Mouse (Mus musculus) liver, embryonic 16.5 days (tissue): ENCODE results near the gene Rcan1. TPM values are rescaled to one million over a fixed set of nuclear protein-coding genes. Genes with fewer than 3 reads are reported as not detected.

Source experiments
- ATAC-seq: fragments of 200-750 bp; cut with Nextera tagmentation; 2 replicates; pipeline ENCODE4 v1.8.0; 2017; ENCODE audit warnings: low read depth, mild to moderate bottlenecking, moderate number of reproducible peaks, moderate library complexity
- H3K27ac ChIP-seq: fragments of 300-500 bp; sonication (generic); 2 replicates; pipeline ENCODE4 v1.5.1; 2014; ENCODE audit warnings: mild to moderate bottlenecking, low read length
- H3K27me3 ChIP-seq: fragments of 300-500 bp; sonication (generic); 2 replicates; pipeline ENCODE4 v1.6.1; 2014; ENCODE audit warnings: low read depth, low read length, mixed read lengths; ENCODE audit not compliant: control insufficient read depth, insufficient read depth
- H3K36me3 ChIP-seq: fragments of 300-500 bp; sonication (generic); 2 replicates; pipeline ENCODE4 v1.6.1; 2014; ENCODE audit warnings: mild to moderate bottlenecking; ENCODE audit not compliant: control insufficient read depth, insufficient read depth
- H3K4me1 ChIP-seq: fragments of 300-500 bp; sonication (generic); 2 replicates; pipeline ENCODE4 v1.6.1; 2014; ENCODE audit warnings: low read depth, low read length, mixed read lengths; ENCODE audit not compliant: control insufficient read depth
- H3K4me2 ChIP-seq: fragments of 300-500 bp; sonication (generic); 2 replicates; pipeline ENCODE4 v1.6.1; 2014; ENCODE audit warnings: low read depth, low read length, mixed read lengths
- H3K4me3 ChIP-seq: fragments of 300-500 bp; sonication (generic); 2 replicates; pipeline ENCODE4 v1.5.1; 2014; ENCODE audit warnings: low read depth, mild to moderate bottlenecking, low read length
- H3K9ac ChIP-seq: fragments of 300-500 bp; sonication (generic); 2 replicates; pipeline ENCODE4 v1.6.1; 2014; ENCODE audit warnings: low read depth, low read length
- H3K9me3 ChIP-seq: fragments of 300-500 bp; sonication (generic); replicated peaks from 2 replicates; pipeline ENCODE4 v1.6.1; 2016; ENCODE audit warnings: low read length; ENCODE audit not compliant: control insufficient read depth
- WGBS: fragments of 180-500 bp; shearing (Covaris S2); extraction: QIAGEN DNeasy Blood & Tissue Kit; methylation state at CpG from one replicate; pipeline ENCODE4 v1.1.7; 2014; ENCODE audit not compliant: insufficient replicate concordance; 5-methylcytosine and 5-hydroxymethylcytosine counted together
- polyA plus RNA-seq: library from polyadenylated mRNA; unstranded; fragments of >200 nt; fragmentation: Nextera tagmentation; extraction: Ambion mirVana; gene quantifications from 2 replicates; pipeline ENCODE4 v1.2.1, GENCODE M21; 2015

The Rcan1 gene
- polyA plus RNA-seq, 1 experiment from 2014 or later, result 7.4 TPM

GRCm38 (mm10) chr16:92435431-92435985, 35.2 kb downstream of the Rcan1 start:
- 73% methylated on average over 18 of the region's 18 CpGs for WGBS
- H3K4me2 ChIP-seq, result no peak overlapping the region
- H3K9ac ChIP-seq, result no peak overlapping the region
- no peaks in the 10 kb centered on the region for H3K4me1 ChIP-seq
- H3K27ac ChIP-seq, result no peak overlapping the region
- no peak for ATAC-seq
- H3K36me3 ChIP-seq, result no peaks in the 10 kb centered on the region
- H3K9me3 ChIP-seq, result no peaks in the 10 kb centered on the region
- no peak overlapping the region for H3K4me3 ChIP-seq
- H3K27me3 ChIP-seq, result no peaks in the 10 kb centered on the region

- no peaks in the 10 kb centered on the region for H3K27me3 ChIP-seq
- no peak overlapping the region for H3K4me2 ChIP-seq
- 63% methylated on average over 3 of the region's 3 CpGs for WGBS
- H3K9me3 ChIP-seq, result no peaks in the 10 kb centered on the region
- H3K4me3 ChIP-seq, result no peak overlapping the region
- no peak for ATAC-seq
- H3K9ac ChIP-seq, result no peak overlapping the region
- H3K27ac ChIP-seq, result no peak overlapping the region
- H3K36me3 ChIP-seq, result no peaks in the 10 kb centered on the region
- H3K4me1 ChIP-seq, result no peaks in the 10 kb centered on the region; the same call in 1 of the 2 replicates
Measured at GRCm38 (mm10) chr16:92433176-92433575, 37.5 kb downstream of the Rcan1 start.

GRCm38 (mm10) chr16:92430731-92431130, 39.9 kb downstream of the Rcan1 start:
- no peak overlapping the region for H3K27ac ChIP-seq
- H3K27me3 ChIP-seq, result no peaks in the 10 kb centered on the region
- H3K4me3 ChIP-seq, result no peak overlapping the region
- no peak overlapping the region for H3K9ac ChIP-seq
- WGBS, result 72% methylated on average over 8 of the region's 8 CpGs
- no peaks in the 10 kb centered on the region; the same call in 1 of the 2 replicates for H3K4me1 ChIP-seq
- no peaks in the 10 kb centered on the region for H3K36me3 ChIP-seq
- H3K4me2 ChIP-seq, result no peak overlapping the region
- ATAC-seq, result no peak
- no peaks in the 10 kb centered on the region for H3K9me3 ChIP-seq

GRCm38 (mm10) chr16:92428197-92428950, 42.3 kb downstream of the Rcan1 start:
- Histone ChIP-seq H3K4me1 (no peaks in the 10 kb centered on the region; the same call in 1 of the 2 replicates), H3K9me3 (no peaks in the 10 kb centered on the region), H3K27ac (no peak overlapping the region), H3K36me3 (no peaks in the 10 kb centered on the region), H3K4me2 (no peak overlapping the region), H3K9ac (no peak overlapping the region), H3K4me3 (no peak overlapping the region), H3K27me3 (no peaks in the 10 kb centered on the region)
- no peak for ATAC-seq
- 47% methylated on average over 19 of the region's 19 CpGs for WGBS

GRCm38 (mm10) chr16:92426708-92427107, 44.0 kb downstream of the Rcan1 start:
- no peaks in the 10 kb centered on the region for H3K36me3 ChIP-seq
- H3K9ac ChIP-seq, result no peak overlapping the region
- H3K4me3 ChIP-seq, result no peak overlapping the region
- WGBS, result 63% methylated on average over 6 of the region's 6 CpGs
- H3K27ac ChIP-seq, result no peak overlapping the region
- H3K4me2 ChIP-seq, result no peak overlapping the region
- no peak for ATAC-seq
- H3K9me3 ChIP-seq, result no peaks in the 10 kb centered on the region
- no peaks in the 10 kb centered on the region; the same call in none of the 2 replicates for H3K4me1 ChIP-seq
- H3K27me3 ChIP-seq, result no peaks in the 10 kb centered on the region

GRCm38 (mm10) chr16:92425875-92426274, 44.8 kb downstream of the Rcan1 start:
- H3K4me3 ChIP-seq, result no peak overlapping the region
- H3K36me3 ChIP-seq, result no peaks in the 10 kb centered on the region
- ATAC-seq, result no peak
- no peaks in the 10 kb centered on the region for H3K9me3 ChIP-seq
- 62% methylated on average over 11 of the region's 11 CpGs for WGBS
- H3K9ac ChIP-seq, result no peak overlapping the region
- no peak overlapping the region for H3K27ac ChIP-seq
- no peaks in the 10 kb centered on the region for H3K27me3 ChIP-seq
- H3K4me1 ChIP-seq, result no peaks in the 10 kb centered on the region; the same call in none of the 2 replicates
- no peak overlapping the region for H3K4me2 ChIP-seq

- Histone ChIP-seq H3K4me3 (no peak overlapping the region), H3K27me3 (no peaks in the 10 kb centered on the region), H3K9me3 (no peaks in the 10 kb centered on the region), H3K4me1 (no peaks in the 10 kb centered on the region; the same call in none of the 2 replicates), H3K4me2 (no peak overlapping the region), H3K9ac (no peak overlapping the region), H3K27ac (no peak overlapping the region), H3K36me3 (no peaks in the 10 kb centered on the region)
- 48% methylated on average over 10 of the region's 10 CpGs for WGBS
- ATAC-seq, result no peak
Measured at GRCm38 (mm10) chr16:92423363-92423762, 47.3 kb downstream of the Rcan1 start.

- no peak overlapping the region for H3K27ac ChIP-seq
- ATAC-seq, result peak; percentile 58
- H3K36me3 ChIP-seq, result no peaks in the 10 kb centered on the region
- no peak overlapping the region for H3K4me2 ChIP-seq
- H3K4me3 ChIP-seq, result no peak overlapping the region
- no peak overlapping the region for H3K9ac ChIP-seq
- 71% methylated on average over 13 of the region's 13 CpGs for WGBS
- no peaks in the 10 kb centered on the region for H3K27me3 ChIP-seq
- H3K9me3 ChIP-seq, result no peaks in the 10 kb centered on the region
- H3K4me1 ChIP-seq, result no peaks in the 10 kb centered on the region; the same call in 1 of the 2 replicates
Measured at GRCm38 (mm10) chr16:92422435-92423362, 48.0 kb downstream of the Rcan1 start.
